Mouse (Mus musculus) limb, embryonic 14.5 days (tissue): ENCODE results near the gene Sapcd1. TPM values are rescaled to one million over a fixed set of nuclear protein-coding genes. Genes with fewer than 3 reads are reported as not detected.

Source experiments
- ATAC-seq: fragments of 200-750 bp; cut with Nextera tagmentation; 2 replicates; pipeline ENCODE4 v1.8.0; 2017; ENCODE audit warnings: low read depth, moderate number of reproducible peaks, moderate TSS enrichment; ENCODE audit not compliant: low FRiP score
- DNase-seq: peaks from one replicate; pipeline ENCODE4 v3.0.0-alpha.2; 2015; ENCODE audit warnings: low spot score
- H3K27ac ChIP-seq: fragments of 300-500 bp; sonication (generic); replicated peaks from 2 replicates; pipeline ENCODE4 v1.5.1; 2014; ENCODE audit warnings: low read depth, mild to moderate bottlenecking, low read length, moderate library complexity, mixed read lengths
- H3K27me3 ChIP-seq: fragments of 300-500 bp; sonication (generic); 2 replicates; pipeline ENCODE4 v1.6.1; 2014; ENCODE audit warnings: low read length, mixed read lengths; ENCODE audit not compliant: control insufficient read depth, insufficient read depth
- H3K36me3 ChIP-seq: fragments of 300-500 bp; sonication (generic); 2 replicates; pipeline ENCODE4 v1.6.1; 2014; ENCODE audit warnings: mild to moderate bottlenecking, low read length, moderate library complexity, mixed read lengths; ENCODE audit not compliant: control insufficient read depth, insufficient read depth
- H3K4me1 ChIP-seq: fragments of 300-500 bp; sonication (generic); 2 replicates; pipeline ENCODE4 v1.6.1; 2014; ENCODE audit warnings: antibody characterized with exemption, low read length, mixed read lengths; ENCODE audit not compliant: control insufficient read depth, insufficient read depth
- H3K4me2 ChIP-seq: fragments of 300-500 bp; sonication (generic); replicated peaks from 2 replicates; pipeline ENCODE4 v1.6.1; 2014; ENCODE audit warnings: low read depth, mild to moderate bottlenecking, low read length, moderate library complexity; ENCODE audit not compliant: severe bottlenecking
- H3K4me3 ChIP-seq: fragments of 300-500 bp; sonication (generic); replicated peaks from 2 replicates; pipeline ENCODE4 v1.5.1; 2014; ENCODE audit warnings: low read length
- H3K9ac ChIP-seq: fragments of 300-500 bp; sonication (generic); 2 replicates; pipeline ENCODE4 v1.6.1; 2014; ENCODE audit warnings: mild to moderate bottlenecking, low read depth, low read length, moderate library complexity; ENCODE audit not compliant: severe bottlenecking
- H3K9me3 ChIP-seq: fragments of 300-500 bp; sonication (generic); 2 replicates; pipeline ENCODE4 v1.6.1; 2016; ENCODE audit warnings: low read length; ENCODE audit not compliant: control insufficient read depth
- POLR2A ChIP-seq: fragments of 200-500 bp; IDR thresholded peaks from 2 replicates; pipeline ENCODE4 v1.8.0; 2012; ENCODE audit warnings: inconsistent platforms, mild to moderate bottlenecking, moderate library complexity, borderline replicate concordance; ENCODE audit not compliant: insufficient read depth, insufficient read length; ENCODE audit errors: extremely low read depth
- WGBS: fragments of 180-500 bp; shearing (Covaris S2); extraction: QIAGEN DNeasy Blood & Tissue Kit; methylation state at CpG from one replicate; pipeline ENCODE4 v1.1.7; 2014; 5-methylcytosine and 5-hydroxymethylcytosine counted together
- polyA plus RNA-seq, 2 experiments: library from polyadenylated mRNA; depleted of rRNA in 1 of 2; stranded (reverse) in 1 of 2; unstranded in 1 of 2; fragments of >200 nt; fragmentation: Nextera tagmentation in 1 of 2; extraction: Ambion mirVana in 1 of 2; gene quantifications; 2 replicates each; pipeline versions ENCODE4 v1.2.1 to v1.2.3; 2012 to 2014

Sapcd1 gene
- polyA plus RNA-seq, 2 experiments: 12.0 to 13.7 TPM

- H3K4me1 ChIP-seq: peaks cover 2% of the 10 kb centered on the region; the same call in 1 of the 2 replicates
- 55% methylated on average over 12 of the region's 12 CpGs for WGBS
- DNase-seq (no peak), ATAC-seq (no peak)
- no peak within 1 kb of the TSS for H3K4me2 ChIP-seq
- H3K9me3 ChIP-seq: no peaks in the 10 kb centered on the region
- no peak within 1 kb of the TSS for H3K4me3 ChIP-seq
- H3K9ac ChIP-seq: peak within 1 kb of the TSS; percentile 12; the same call in 1 of the 2 replicates
- no peak for TF ChIP-seq POLR2A
- peaks cover 58% of the 10 kb centered on the region for H3K36me3 ChIP-seq
- no peak within 1 kb of the TSS for H3K27ac ChIP-seq
- H3K27me3 ChIP-seq: no peaks in the 10 kb centered on the region
Observed at GRCm38 (mm10) chr17:35016376-35016775, 11.4 kb downstream of the Sapcd1 start, which contains the start of gene Vwa7. Gene Vwa7 (plus strand): TSS chr17:35016579.

DNA sequence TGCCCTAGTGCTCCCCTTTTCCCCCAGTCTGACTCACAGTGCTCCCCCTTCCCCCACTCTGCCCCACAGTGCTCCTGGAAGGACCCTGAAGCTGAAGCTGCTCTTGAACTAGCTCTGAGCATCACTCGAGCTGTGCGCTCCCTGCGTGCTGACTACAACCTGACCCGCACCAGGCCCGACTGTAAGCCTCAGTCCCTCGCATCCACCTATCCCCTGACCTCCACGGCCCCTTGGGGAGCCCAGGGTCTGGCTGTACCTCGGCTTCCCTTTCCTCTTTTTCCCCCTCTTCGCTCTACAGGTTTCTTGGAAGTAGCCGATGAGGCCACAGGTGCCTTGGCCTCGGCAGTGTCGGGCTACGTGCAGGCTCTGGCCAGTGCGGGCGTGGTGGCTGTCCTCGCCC is 12.5 kb downstream of the Sapcd1 start:
- DNase-seq (no peak), ATAC-seq (no peak)
- no peak overlapping the region for H3K27ac ChIP-seq
- peaks cover 69% of the 10 kb centered on the region for H3K36me3 ChIP-seq
- WGBS: 91% methylated on average over 16 of the region's 16 CpGs
- H3K9me3 ChIP-seq: no peaks in the 10 kb centered on the region
- no peaks in the 10 kb centered on the region for H3K27me3 ChIP-seq
- TF ChIP-seq POLR2A: no peak
- H3K4me3 ChIP-seq: no peak overlapping the region
- no peak overlapping the region for H3K4me2 ChIP-seq
- H3K9ac ChIP-seq: no peak overlapping the region
- H3K4me1 ChIP-seq: no peaks in the 10 kb centered on the region

GRCm38 (mm10) chr17:35013221-35013620 is 14.6 kb downstream of the Sapcd1 start:
- H3K4me1 ChIP-seq: no peaks in the 10 kb centered on the region
- no peak for TF ChIP-seq POLR2A
- DNase-seq (no peak), ATAC-seq (no peak)
- peaks cover 87% of the 10 kb centered on the region for H3K36me3 ChIP-seq
- H3K9ac ChIP-seq: no peak overlapping the region
- no peak overlapping the region for H3K27ac ChIP-seq
- H3K4me2 ChIP-seq: no peak overlapping the region
- no peak overlapping the region for H3K4me3 ChIP-seq
- no peaks in the 10 kb centered on the region for H3K9me3 ChIP-seq
- 89% methylated on average over 6 of the region's 6 CpGs for WGBS
- no peaks in the 10 kb centered on the region for H3K27me3 ChIP-seq

DNA sequence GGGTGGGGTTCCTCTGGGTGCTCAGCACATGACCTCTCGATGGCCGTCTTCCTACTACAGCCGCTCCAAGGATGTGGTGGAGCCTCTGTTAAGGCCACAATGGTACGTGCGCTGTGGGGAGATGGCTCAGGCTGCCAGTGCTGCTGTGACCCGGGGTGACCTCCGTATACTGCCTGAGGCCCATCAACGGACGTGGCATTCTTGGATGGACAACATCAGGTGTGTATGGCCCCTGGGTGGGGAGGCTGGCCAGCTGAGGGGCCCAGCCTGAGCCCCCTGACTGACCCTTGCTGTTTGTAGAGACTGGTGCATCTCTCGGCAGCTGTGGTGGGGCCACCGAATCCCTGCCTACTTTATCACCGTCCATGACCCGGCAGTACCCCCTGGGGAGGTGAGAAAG is 15.4 kb downstream of the Sapcd1 start:
- peaks cover 95% of the 10 kb centered on the region for H3K36me3 ChIP-seq
- no peak overlapping the region for H3K4me2 ChIP-seq
- H3K27me3 ChIP-seq: no peaks in the 10 kb centered on the region
- no peak overlapping the region for H3K4me3 ChIP-seq
- ATAC-seq: no peak
- no peaks in the 10 kb centered on the region for H3K9me3 ChIP-seq
- WGBS: 86% methylated on average over 13 of the region's 13 CpGs
- no peak for TF ChIP-seq POLR2A
- H3K9ac ChIP-seq: no peak overlapping the region
- no peaks in the 10 kb centered on the region for H3K4me1 ChIP-seq
- DNase-seq: no peak
- no peak overlapping the region for H3K27ac ChIP-seq

DNA sequence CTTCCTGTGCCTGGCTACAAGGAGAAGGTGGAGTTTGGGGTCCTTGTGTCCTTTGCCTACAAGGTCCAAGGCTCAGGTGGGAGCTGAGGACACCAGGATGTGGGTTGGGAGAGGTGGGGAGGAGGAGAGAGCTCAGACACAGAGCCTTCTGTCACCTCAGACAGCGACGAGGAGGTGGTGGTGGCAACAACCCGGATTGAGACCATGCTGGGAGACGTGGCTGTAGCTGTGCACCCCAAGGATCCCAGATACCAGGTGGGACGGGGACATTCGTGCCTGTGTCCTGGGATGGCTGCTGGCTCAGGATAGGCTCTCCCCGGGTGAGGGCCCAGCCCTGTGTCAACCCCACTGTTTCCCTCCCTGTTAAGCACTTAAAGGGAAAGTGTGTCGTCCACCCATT is 16.4 kb downstream of the Sapcd1 start:
- TF ChIP-seq POLR2A: no peak
- Histone ChIP-seq H3K27ac (no peak overlapping the region), H3K4me1 (no peaks in the 10 kb centered on the region), H3K36me3 (peaks cover 98% of the 10 kb centered on the region), H3K27me3 (no peaks in the 10 kb centered on the region), H3K9ac (no peak overlapping the region), H3K4me3 (no peak overlapping the region), H3K4me2 (no peak overlapping the region), H3K9me3 (no peaks in the 10 kb centered on the region)
- WGBS: 94% methylated on average over 8 of the region's 8 CpGs
- DNase-seq (no peak), ATAC-seq (no peak)

GRCm38 (mm10) chr17:35009586-35009985 is 18.2 kb downstream of the Sapcd1 start:
- DNase-seq (no peak), ATAC-seq (no peak)
- Histone ChIP-seq H3K27ac (no peak overlapping the region), H3K9me3 (no peaks in the 10 kb centered on the region), H3K36me3 (peaks cover 95% of the 10 kb centered on the region), H3K4me3 (no peak overlapping the region), H3K4me1 (no peaks in the 10 kb centered on the region), H3K9ac (no peak overlapping the region), H3K4me2 (no peak overlapping the region), H3K27me3 (no peaks in the 10 kb centered on the region)
- no peak for TF ChIP-seq POLR2A
- 91% methylated on average over 7 of the region's 7 CpGs for WGBS
